Mouse (Mus musculus): ENCODE measurements at regions not wholly inside any gene's neighbourhood (a gene's known extent, or its start where the extent isn't known, plus 50 kb on each side); places are given as distances from the start of the nearest gene placed in this dataset.

GRCm38 (mm10) chr6:133904501-133904900, 50.9 kb upstream of the Kap start:
- no peak for DNase-seq (ENCODE audit: low spot score)

GRCm38 (mm10) chr6:133934667-133935066, 81.1 kb upstream of the Kap start:
- DNase-seq (ENCODE audit: low spot score) = no peak

DNA sequence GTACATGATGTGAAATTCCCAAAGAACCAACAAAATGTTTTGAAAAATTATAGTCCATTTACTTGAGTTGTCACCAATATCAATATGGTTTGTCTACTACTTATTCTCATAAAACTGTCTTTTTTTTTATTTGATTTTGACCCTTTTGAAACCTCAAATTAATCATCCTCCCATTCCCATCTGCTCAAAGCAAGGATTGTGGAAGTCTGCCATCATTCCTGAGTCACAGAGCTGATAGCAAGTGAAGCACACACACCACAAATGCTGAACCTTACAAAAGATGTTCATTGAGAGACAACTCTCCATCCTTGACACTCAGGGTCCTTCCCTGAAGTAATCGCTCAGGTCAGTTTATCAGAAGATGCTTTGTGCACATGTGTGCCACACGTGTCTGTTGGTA, 82.1 kb upstream of the Kap start:
- DNase-seq (ENCODE audit: low spot score) = no peak

GRCm38 (mm10) chr6:133959902-133960634, 75.4 kb upstream of the Etv6 start:
- DNase-seq (ENCODE audit: low spot score) = no peak

GRCm38 (mm10) chr6:133960713-133961112, 74.8 kb upstream of the Etv6 start:
- DNase-seq (ENCODE audit: low spot score) = peak; percentile 54

DNA sequence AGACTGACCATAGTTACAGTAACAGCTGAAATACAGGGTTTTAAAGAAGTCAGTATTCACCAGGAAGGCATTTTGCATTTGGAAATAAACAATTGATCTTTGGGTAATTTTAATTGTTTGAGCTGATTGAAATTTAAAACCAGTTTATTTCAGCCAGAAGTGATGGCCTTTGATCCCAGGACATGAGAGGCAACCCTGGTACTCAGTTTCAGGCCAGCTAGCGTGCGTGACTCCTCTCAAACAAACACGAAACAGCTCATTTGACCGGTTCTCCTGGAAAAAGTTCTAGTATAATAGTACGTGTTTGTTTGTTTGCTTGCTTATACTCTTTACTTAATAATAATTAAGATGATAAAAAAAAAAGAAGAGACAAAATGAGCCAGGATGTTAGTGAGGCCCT, 72.9 kb upstream of the Etv6 start:
- no peak for DNase-seq (ENCODE audit: low spot score)

DNA sequence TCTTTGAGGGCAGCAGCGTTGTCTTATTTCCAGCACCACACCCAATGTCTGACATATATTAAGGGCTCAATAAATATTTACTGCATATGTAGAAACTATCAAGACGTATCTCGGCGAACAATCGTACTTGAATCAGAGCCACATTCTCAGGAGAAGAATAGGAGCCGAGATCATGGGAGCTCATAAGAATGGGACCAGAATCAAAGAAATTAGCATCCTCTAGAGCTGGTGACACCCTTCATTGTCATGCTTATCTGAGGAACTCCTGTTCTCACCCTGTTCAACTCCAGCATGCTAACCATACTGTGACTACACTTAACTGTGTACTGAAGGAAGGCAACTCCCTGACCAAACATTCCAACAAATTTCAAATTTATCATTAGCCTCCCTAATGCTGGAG, 72.2 kb upstream of the Etv6 start:
- no peak for DNase-seq (ENCODE audit: low spot score)

GRCm38 (mm10) chr6:133967286-133967685, 68.2 kb upstream of the Etv6 start:
- DNase-seq (ENCODE audit: low spot score) = no peak

DNA sequence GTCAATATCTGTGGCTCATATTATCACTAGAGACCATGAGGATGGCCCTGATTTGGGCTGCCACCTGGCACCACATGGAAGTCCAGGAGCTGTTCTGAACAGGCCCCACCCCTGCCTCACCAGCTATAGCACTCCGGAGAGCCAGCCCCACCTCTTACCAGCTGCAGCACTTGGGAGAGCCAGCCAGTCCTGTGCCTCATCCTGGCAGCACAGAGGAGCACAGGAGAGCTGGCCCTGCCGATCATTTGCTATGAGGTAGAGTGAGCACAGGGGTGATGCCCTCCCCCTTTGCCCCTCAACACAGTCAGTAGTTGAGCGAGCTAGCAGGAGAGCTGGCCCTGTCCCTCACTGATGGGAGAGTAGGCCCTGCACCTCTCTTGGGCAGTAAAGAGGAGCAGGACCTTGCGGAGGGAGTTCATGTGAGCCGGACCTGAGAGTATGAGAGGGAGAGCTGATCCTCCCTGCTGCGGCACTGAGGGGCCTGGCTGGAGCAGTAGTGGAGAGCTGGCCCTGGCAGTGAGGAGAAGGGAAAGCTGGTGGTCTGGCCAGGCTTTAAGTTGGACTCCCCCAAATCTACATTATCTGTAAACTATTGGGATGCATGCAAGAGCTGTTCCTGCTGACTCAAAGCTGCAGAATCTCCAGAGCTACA, 63.3 kb upstream of the Etv6 start:
- no peak for DNase-seq (ENCODE audit: low spot score)

DNA sequence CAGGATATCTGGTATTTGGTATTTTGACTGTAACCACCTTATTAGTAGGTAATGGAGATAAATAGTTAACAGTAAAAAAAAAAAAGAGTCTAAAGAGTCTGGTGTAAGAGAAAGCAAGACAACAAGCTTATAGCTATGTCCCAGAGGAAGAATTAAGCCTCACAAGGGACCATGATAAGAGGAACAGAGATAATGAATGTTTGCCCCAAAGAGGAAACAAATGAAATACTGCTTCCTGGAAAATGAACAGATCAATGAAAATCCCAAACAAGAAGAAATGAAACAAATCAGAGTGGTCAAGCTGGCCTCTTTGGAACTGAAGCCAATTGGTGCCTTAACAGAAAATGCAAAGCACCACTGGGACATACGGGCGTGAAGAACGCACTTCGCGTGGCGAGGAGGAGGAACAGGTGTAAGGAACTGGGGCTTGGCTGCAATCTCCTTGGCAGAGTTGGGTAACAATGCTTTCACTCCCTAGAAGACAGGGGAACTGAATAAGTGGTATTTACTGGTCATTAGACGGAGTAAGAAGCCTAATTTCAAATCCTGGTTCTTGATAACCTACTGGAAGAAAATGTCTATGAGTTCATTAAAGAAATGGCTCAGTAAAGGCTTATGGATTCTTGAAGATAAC, 62.2 kb upstream of the Etv6 start:
- no peak for DNase-seq (ENCODE audit: low spot score)

DNA sequence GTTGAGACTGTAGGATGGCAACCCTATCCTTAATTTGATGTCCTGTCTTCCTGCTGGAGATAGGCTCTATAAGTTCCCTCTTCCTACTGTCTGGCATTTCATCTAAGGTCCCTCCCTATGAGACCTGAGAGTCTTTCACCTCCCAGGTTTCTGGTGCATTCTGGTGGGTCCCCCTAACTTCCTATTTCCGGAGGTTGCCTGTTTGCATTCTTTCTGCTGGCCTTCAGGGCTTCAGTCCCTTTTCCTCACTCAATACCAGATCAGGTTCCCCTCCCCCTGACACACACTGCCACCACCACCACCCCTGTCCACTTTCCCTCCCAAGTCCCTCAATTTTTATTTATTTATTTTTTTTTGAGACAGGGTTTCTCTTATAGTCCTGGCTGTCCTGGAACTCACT, 59.5 kb upstream of the Etv6 start:
- no peak for DNase-seq (ENCODE audit: low spot score)

- no peak for DNase-seq (ENCODE audit: low spot score)
These were observed 58.6 kb upstream of the Etv6 start for GRCm38 (mm10) chr6:133976854-133977253.

DNA sequence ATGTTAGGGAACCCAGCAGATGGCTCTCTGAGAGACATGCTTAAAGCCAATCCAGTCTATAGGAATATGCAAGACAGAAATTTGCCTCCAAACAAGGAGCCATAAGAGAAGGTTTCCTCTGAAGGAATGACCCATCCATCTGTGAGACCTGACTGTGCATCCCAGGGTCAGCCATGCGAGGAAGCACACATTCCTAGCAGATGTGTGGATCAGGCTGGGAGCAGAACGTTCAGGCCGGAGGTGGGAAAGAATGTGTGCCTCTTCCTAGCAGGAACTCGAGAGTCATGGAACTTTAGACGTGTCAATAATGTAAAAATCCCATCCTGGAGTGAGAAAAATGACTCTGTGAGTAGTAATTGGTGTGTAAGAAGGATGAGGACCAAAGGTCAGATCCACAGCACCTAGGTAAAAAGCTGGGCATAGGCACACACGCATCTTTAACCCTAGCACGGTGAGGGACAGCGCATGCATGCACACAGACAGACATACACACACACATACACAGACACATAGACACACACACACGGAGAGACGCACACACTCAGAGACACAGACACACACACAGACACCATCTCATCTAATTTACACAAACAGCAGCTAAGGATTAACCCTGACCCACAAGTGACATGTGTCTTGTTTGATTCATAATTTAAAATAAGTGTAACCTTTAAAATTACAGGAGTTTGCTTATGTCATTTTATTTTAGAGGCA, 51.5 kb upstream of the Etv6 start:
- no peak for DNase-seq (ENCODE audit: low spot score)

- no peak for DNase-seq (ENCODE audit: low spot score)
These were observed 50.7 kb upstream of the Etv6 start for GRCm38 (mm10) chr6:133984666-133985355.
